8 mouse cellular contexts compared by ENCODE assay signal in the genomic region with DNA sequence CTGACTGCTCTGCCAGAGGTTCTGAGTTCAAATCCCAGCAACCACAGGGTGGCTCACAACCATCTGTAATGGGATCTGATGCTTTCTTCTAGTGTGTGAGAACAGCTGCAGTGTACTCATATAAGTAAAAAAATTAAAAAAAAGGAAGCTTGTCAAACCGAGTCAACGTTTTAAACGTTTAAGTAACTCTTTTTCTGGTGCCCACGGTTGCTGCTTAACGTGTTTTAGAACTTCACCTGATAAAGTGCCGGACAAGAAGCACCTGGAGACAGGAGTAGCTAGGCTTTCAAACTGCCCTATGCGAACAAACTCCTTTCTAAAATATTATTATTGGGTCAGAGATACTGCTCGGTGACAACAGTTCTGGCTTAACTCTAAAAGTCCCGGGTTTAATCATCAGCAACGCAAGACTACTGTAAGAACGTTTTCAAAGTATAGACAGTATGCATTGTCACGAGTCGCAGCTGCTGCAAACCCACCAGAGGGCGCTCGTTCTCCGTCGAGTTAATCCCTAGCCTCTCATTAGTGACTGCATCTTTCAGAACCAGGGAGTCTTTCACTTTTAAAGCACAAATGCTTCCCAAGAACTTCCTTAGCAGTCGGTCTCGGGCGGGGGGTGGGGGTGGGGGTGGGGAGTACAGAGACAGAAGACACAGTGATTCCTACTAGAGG. TPM values are rescaled to one million over a fixed set of nuclear protein-coding genes. Genes with fewer than 3 reads are reported as not detected.
DNase-seq lines count a peak whose midpoint lies in the region; ATAC-seq and TF ChIP-seq lines count a peak whose summit lies in the region.

No protein-coding gene starts in this region.

- WGBS in hindbrain, embryonic 10.5 days, result 10% methylated on average over 20 of the region's 20 CpGs

- intact Hi-C loops in left cerebral cortex, postnatal 14 days (cut with DNase I), result loop anchor here (2.0 kb wide), 1 partner anchor 87 kb away; no protein-coding TSS in a partner anchor

- ATAC-seq in G1E (ENCODE audit: extremely low read depth, insufficient number of reproducible peaks, low FRiP score, poor library complexity, severe bottlenecking), result no peak
- peak; percentile 63 for ATAC-seq in erythroid progenitor cell, adult 5-6 weeks (replicated peaks; ENCODE audit: low FRiP score, poor library complexity, severe bottlenecking)

- peaks cover 87% of the 10 kb centered on the region for H3K4me1 ChIP-seq in G1E (ENCODE audit: insufficient read depth, low read depth, low read length)
- H3K4me1 ChIP-seq in brown adipose tissue, adult 24 weeks (ENCODE audit: control insufficient read depth, insufficient read depth, insufficient read length, low read length), result 0 out of 2 replicates have a peak, but pooled peaks cover 2% of the 10 kb centered on the region
- peaks cover 41% of the 10 kb centered on the region for H3K4me1 ChIP-seq in hindbrain, embryonic 10.5 days (replicated peaks)
- H3K4me1 ChIP-seq in megakaryocyte, embryonic 14.5 days, result peaks cover 77% of the 10 kb centered on the region

- peak; percentile 79 for TF ChIP-seq CTCF in G1E (IDR thresholded peaks at IDR 0.05; ENCODE audit: low read depth, low read length)

- no peaks in the 10 kb centered on the region for H3K9me3 ChIP-seq in G1E (replicated peaks)
- no peaks in the 10 kb centered on the region for H3K9me3 ChIP-seq in hindbrain, embryonic 10.5 days
- no peaks in the 10 kb centered on the region for H3K9me3 ChIP-seq in megakaryocyte, embryonic 14.5 days

- peaks cover 24% of the 10 kb centered on the region for H3K27me3 ChIP-seq in G1E (ENCODE audit: insufficient read depth, low read length)
- peaks cover 84% of the 10 kb centered on the region for H3K27me3 ChIP-seq in hindbrain, embryonic 10.5 days (ENCODE audit: insufficient read depth, poor library complexity, severe bottlenecking)
- H3K27me3 ChIP-seq in megakaryocyte, embryonic 14.5 days (replicated peaks), result peaks cover 27% of the 10 kb centered on the region

- no peaks in the 10 kb centered on the region for H3K36me3 ChIP-seq in G1E (replicated peaks)
- H3K36me3 ChIP-seq in hindbrain, embryonic 10.5 days, result no peaks in the 10 kb centered on the region
- no peaks in the 10 kb centered on the region for H3K36me3 ChIP-seq in megakaryocyte, embryonic 14.5 days (replicated peaks; ENCODE audit: low read length)

- peak overlapping the region; percentile 75 for H3K4me3 ChIP-seq in G1E (ENCODE audit: low read depth, low read length)
- peak overlapping the region; percentile 81 for H3K4me3 ChIP-seq in brown adipose tissue, adult 24 weeks (ENCODE audit: insufficient read depth, low read depth, low read length)
- peak overlapping the region; percentile 72 for H3K4me3 ChIP-seq in hindbrain, embryonic 10.5 days
- peak overlapping the region; percentile 97 for H3K4me3 ChIP-seq in megakaryocyte, embryonic 14.5 days (replicated peaks)

- no peak overlapping the region for H3K27ac ChIP-seq in brown adipose tissue, adult 24 weeks (replicated peaks; ENCODE audit: low read depth, low read length)
- H3K27ac ChIP-seq in hindbrain, embryonic 10.5 days, result peak overlapping the region; percentile 91

- DNase-seq in G1E (ENCODE audit: low spot score), result peak; percentile 64
- DNase-seq in hindbrain, embryonic 10.5 days (ENCODE audit: low spot score), result peak; percentile 84
- DNase-seq in left cerebral cortex, postnatal 14 days (ENCODE audit: low spot score in 2 of 2), result peak; percentile 69 to 82
- DNase-seq in right cerebral cortex, adult 2 months (ENCODE audit: low spot score in 2 of 2), result peak; percentile 75 to 86
- DNase-seq in urinary bladder, postnatal 10 days (ENCODE audit: low spot score), result peak; percentile 76

RNA-seq across cellular contexts. Expression of a gene that starts 1.0 kb away (rescaled TPM):
- 0.60 TPM in 1 of 2 replicates, not detected in the other for total RNA-seq in G1E (2014; fragmentation: Nextera tagmentation)
- total RNA-seq in G1E (2017), result 0.35 and 0.49 TPM in 2 replicates
- 0.39 and 0.41 TPM in 2 replicates for polyA plus RNA-seq in G1E (2012)
- 5.4 and 8.8 TPM in 2 replicates for polyA plus RNA-seq in brown adipose tissue, adult 24 weeks (2012; ENCODE audit: insufficient read depth, insufficient read length, missing spikeins)
- not detected in 2 replicates for total RNA-seq in erythroid progenitor cell, adult 5-6 weeks (2015; ENCODE audit: low replicate concordance)
- not detected in 2 replicates for total RNA-seq in erythroid progenitor cell, adult 5-6 weeks (2017; ENCODE audit: low replicate concordance)
- polyA plus RNA-seq in hindbrain, embryonic 10.5 days (2016; fragmentation: Nextera tagmentation; extraction: Ambion mirVana), result 1.3 and 8.9 TPM in 2 replicates
- total RNA-seq in left cerebral cortex, postnatal 14 days (2021), result 1 to 10 TPM; 1.3 to 1.6 TPM
- 0.54 TPM in 1 of 2 replicates, not detected in the other for polyA plus RNA-seq in megakaryocyte, embryonic 14.5 days (2012; ENCODE audit: insufficient read depth, low replicate concordance)

RNA-seq across cellular contexts. Expression of a gene that starts 26.7 kb away (rescaled TPM):
- total RNA-seq in G1E (2014; fragmentation: Nextera tagmentation) (26.1 and 34.6 TPM in 2 replicates), G1E (2017) (7.4 TPM in 2 replicates)
- polyA plus RNA-seq in G1E (2012), result 4.4 and 6.7 TPM in 2 replicates
- polyA plus RNA-seq in brown adipose tissue, adult 24 weeks (2012; ENCODE audit: insufficient read depth, insufficient read length, missing spikeins), result 2.0 and 5.0 TPM in 2 replicates
- 1.4 and 4.6 TPM in 2 replicates for total RNA-seq in erythroid progenitor cell, adult 5-6 weeks (2015; ENCODE audit: low replicate concordance)
- total RNA-seq in erythroid progenitor cell, adult 5-6 weeks (2017; ENCODE audit: low replicate concordance), result 1.6 and 3.3 TPM in 2 replicates
- polyA plus RNA-seq in hindbrain, embryonic 10.5 days (2016; fragmentation: Nextera tagmentation; extraction: Ambion mirVana), result 9.8 and 17.8 TPM in 2 replicates
- total RNA-seq in left cerebral cortex, postnatal 14 days (2021), result 100 to 1,000 TPM; 111 to 115 TPM
- polyA plus RNA-seq in megakaryocyte, embryonic 14.5 days (2012; ENCODE audit: insufficient read depth, low replicate concordance), result 4.4 TPM in 2 replicates

RNA-seq across cellular contexts. Expression of a gene that starts 28.5 kb away (rescaled TPM):
- total RNA-seq in G1E (2014; fragmentation: Nextera tagmentation), result not detected in 2 replicates
- total RNA-seq in G1E (2017), result 0.05 TPM in 1 of 2 replicates, not detected in the other
- polyA plus RNA-seq in G1E (2012), result 0.02 and 0.04 TPM in 2 replicates
- polyA plus RNA-seq in brown adipose tissue, adult 24 weeks (2012; ENCODE audit: insufficient read depth, insufficient read length, missing spikeins), result not detected in 2 replicates
- not detected in 2 replicates for total RNA-seq in erythroid progenitor cell, adult 5-6 weeks (2015; ENCODE audit: low replicate concordance)
- total RNA-seq in erythroid progenitor cell, adult 5-6 weeks (2017; ENCODE audit: low replicate concordance), result not detected in 2 replicates
- 0.26 and 0.40 TPM in 2 replicates for polyA plus RNA-seq in hindbrain, embryonic 10.5 days (2016; fragmentation: Nextera tagmentation; extraction: Ambion mirVana)
- total RNA-seq in left cerebral cortex, postnatal 14 days (2021), result 1 to 10 TPM; 3.3 to 3.4 TPM
- 0.02 TPM in 1 of 2 replicates, not detected in the other for polyA plus RNA-seq in megakaryocyte, embryonic 14.5 days (2012; ENCODE audit: insufficient read depth, low replicate concordance)

RNA-seq across cellular contexts. Expression of a gene that starts 59.8 kb away (rescaled TPM):
- total RNA-seq in G1E (2014; fragmentation: Nextera tagmentation) (25.6 and 32.7 TPM in 2 replicates), G1E (2017) (21.7 and 28.5 TPM in 2 replicates)
- polyA plus RNA-seq in G1E (2012), result 122 and 157 TPM in 2 replicates
- 32.4 and 34.7 TPM in 2 replicates for polyA plus RNA-seq in brown adipose tissue, adult 24 weeks (2012; ENCODE audit: insufficient read depth, insufficient read length, missing spikeins)
- total RNA-seq in erythroid progenitor cell, adult 5-6 weeks (2015; ENCODE audit: low replicate concordance), result 3.8 TPM in 1 of 2 replicates, not detected in the other
- 1.4 and 2.2 TPM in 2 replicates for total RNA-seq in erythroid progenitor cell, adult 5-6 weeks (2017; ENCODE audit: low replicate concordance)
- polyA plus RNA-seq in hindbrain, embryonic 10.5 days (2016; fragmentation: Nextera tagmentation; extraction: Ambion mirVana), result 67.5 and 69.1 TPM in 2 replicates
- 10 to 100 TPM; 28.9 to 31.6 TPM for total RNA-seq in left cerebral cortex, postnatal 14 days (2021)
- 59.9 and 91.6 TPM in 2 replicates for polyA plus RNA-seq in megakaryocyte, embryonic 14.5 days (2012; ENCODE audit: insufficient read depth, low replicate concordance)
